Mouse (Mus musculus): Measurements from ENCODE around the gene Map4k1.

Map4k1 gene

DNA sequence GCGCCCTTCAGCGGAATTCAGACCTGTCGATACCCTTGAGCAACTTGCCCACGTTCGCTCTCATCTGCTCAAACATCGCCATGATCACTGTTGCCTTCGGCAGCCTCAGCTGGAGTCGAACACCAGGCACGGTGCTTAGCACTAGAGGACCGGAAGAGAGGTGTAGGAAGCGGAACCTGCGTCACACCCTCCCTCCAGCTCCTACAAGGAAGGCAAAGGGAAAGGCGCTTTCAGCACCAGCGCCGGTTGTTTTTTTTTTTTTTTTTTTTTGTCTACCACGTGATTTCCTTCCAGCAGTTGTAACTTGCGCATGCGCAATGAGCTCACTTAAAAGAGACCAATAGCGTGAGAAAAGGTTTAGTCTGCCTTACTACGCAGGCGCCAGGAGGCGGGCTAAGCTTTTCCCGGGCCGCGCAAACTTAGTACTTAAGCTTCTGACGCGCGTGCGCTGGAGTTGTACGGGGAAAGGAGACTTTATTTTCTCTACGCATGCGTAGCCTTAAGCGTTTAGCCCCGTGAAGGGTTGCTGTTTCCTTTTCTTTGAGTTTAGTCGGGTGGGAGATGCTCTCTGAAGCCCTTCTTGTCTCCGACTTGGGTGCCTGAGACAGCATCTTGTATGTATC, at the start of gene Map4k1, which contains the start of gene Eif3k:
Gene Map4k1, plus strand, starts transcription at position 400 of the 623 bp plus-strand sequence.
Gene Eif3k, minus strand, starts transcription at position 214 of the 623 bp plus-strand sequence.
- peak; percentile 99 for DNase-seq (ENCODE audit: low read depth, low spot score)

DNA sequence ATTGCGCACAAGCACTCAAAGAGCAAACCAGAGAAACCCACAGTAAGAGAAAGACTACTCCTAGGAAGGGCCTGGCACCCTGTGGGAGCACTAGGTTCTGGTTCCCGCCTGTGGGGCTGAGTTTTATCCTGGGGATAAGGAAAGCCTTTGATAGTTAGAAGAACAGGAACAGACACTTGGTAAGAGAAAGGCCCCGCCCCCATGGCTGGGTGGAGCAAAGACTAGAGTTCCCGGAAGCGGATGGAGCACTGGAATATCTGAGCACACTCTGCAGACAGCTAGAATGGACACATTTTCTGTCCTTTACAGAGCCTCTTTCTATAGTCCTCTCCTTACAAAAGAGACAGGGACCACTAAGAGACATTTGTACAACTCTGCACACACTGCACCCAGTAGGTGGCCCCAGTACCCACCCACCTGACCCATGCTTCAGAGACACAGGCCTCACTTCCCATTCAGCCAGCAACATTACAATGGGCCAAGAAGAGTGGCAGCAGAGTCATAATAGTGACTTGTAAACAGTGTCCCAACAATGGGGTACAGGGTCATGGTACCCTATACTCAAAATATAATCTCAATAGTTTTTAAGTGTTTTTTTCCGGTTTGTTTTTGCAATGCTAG, 49.3 kb upstream of the Map4k1 start:
- peak; percentile 53 for DNase-seq (ENCODE audit: low read depth, low spot score)

DNA sequence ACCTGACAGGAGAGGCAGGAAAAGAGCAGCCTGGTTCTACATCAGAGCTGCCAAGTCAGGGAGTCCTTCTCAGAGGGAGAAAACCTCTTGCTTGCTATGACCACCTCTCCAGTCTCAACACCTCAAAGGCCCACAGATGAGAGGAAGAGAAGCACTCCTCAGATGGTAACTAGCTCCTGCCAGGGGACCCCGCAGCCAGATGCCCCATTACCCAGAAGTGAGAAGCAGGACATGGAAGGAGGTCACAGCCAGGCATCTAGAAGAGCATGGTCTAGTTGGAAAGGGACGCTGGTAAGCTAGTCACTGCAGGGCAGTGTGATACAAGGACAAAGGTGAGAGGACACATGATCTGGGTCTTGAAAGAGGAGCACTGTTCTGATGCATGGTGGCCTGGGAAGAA, 48.0 kb upstream of the Map4k1 start:
- no peak for DNase-seq (ENCODE audit: low read depth, low spot score)

DNA sequence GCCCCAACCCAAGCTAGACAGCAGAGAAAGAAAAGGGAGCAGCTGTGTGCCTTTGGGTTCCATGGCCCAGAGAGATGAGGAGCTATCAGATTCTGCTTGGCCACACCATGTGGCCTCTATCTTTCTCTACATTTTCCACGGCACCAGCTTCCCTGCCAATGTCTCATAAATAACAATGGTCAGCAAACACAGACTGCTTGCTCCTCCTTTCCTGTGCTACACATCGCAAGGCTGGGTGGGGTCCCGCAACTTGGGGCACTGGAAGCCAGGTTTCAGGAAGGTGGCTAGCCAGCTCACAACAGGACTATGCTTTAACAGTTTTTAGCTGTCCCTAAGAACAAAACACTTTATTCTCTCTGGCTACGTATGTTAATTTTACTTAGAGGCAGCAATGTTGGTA, 45.1 kb upstream of the Map4k1 start:
- DNase-seq (ENCODE audit: low read depth, low spot score), result no peak

DNA sequence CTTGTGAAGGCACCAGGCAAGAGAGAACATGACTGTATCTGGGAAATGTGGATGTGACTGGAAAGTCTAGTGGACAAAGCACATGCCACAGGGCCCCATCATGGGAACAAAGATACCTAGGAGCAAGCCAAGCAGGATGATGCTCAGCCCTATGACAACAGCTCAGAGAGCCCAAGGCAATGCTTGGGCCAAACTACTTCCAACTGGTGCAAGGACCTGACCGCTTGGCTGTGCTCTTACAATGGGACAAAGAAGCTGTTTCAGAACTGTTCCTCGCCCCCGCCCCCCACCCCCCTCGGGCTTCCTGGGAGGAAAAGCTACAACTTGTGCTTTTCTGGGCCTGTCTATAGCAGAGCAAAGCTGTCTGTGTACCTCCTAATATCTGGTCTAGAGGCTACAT, 43.2 kb upstream of the Map4k1 start:
- no peak for DNase-seq (ENCODE audit: low read depth, low spot score)

DNA sequence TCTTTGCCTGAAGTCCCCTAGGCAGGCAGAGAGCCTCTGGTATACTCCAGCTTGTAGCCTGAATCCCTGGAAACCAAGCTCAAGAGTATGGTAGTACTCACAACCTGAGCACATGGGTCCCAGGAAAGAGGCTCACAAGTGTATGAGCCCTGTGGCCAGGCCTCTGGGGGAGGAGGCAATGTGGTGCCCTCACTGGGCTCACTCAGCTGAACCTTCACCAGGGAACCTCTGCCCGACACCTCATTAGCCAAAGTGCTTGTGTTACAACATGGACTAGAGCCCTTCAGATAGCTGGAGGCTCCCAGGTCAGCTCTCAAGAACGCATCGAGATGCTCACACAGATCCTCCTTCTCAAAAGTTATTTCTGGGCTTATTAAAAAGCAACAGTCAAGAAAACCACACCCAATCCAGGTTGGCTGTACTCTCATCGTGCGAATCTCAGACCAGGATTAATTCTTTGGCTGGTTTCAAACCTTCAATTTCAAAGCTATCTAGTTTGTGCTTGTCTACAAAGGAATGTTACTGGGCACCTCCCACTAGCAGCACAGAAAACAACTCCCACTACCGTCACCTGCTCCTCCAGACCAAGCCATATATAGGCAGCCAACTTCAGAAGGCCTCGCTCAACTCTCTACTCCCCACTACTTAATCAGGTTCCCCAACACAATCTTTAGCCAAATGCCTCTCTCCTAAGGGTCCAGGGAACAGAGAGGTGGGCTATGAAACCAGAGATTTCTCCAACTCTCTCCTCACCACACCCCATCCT, 42.2 kb upstream of the Map4k1 start:
- DNase-seq (ENCODE audit: low read depth, low spot score), result no peak

DNA sequence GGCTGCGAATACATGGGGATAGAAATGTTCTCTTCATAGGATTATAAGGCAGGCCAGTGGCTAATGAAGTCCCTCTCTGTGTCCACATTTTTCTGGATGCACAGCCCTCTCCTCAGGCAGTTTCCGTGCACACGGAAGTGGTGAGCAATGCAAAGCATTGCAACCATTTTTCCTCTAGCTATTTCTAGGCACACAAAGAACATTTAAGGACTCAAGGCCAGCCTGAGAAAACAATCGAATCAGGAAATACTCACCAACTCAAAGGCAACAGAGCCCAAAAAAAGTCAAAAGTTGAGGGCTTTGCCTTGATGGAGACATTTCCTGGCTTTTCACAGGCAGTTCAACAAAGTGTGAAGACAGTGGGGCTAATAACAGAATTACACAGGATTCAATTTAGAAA, 40.7 kb upstream of the Map4k1 start:
- no peak for DNase-seq (ENCODE audit: low read depth, low spot score)

DNA sequence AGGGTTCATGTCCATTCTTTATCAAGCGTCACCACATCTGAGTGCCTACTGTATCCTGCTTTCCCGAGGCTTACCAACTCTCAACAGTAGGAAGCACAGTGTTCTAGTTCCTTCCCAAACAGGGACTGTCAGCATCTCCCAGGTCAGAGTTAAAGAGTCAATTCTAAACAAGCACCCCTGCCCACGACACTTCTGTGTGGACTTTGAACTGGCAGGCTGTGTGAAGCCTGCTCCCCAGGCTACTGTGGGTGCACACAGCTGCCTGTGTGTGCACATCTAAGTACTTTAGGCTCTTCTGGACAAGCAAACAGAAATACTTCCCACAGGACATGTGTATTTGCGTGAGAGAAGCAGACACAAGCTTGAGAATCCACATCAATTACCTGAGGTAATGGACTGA, 40.3 kb upstream of the Map4k1 start:
- DNase-seq (ENCODE audit: low read depth, low spot score), result no peak

DNA sequence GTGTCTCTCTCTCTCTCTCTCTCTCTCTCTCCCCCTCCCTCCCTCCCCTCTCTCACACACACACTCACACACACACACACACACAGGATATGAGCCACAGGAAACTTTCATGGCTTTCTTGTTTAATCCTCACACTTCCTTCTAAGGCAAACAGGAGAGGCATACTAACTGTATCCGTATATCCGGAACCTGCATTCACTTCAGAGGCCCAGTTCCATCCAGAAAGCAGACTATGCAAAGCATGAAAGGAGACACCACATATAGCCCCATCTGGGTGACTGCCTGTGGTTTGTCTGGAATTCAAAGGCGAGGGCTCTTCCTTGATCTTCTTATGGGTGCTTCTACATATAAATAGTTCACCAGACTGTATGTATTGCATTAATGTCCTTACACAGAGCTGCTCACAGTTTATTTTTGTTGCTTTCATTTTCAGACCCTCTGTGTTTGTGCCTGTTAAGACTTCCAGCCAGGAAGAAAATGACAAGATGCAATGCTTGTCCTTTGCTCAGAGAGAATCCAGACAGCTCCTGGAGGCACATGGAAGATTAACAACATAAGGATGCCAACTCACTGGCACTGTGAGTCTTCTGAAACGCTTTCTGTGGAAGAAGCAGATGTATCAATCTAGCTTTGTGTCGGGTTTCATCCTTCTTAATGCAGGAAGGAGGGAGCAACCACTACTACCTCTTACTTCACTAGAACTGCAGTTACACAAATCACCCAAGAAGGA, 38.2 kb upstream of the Map4k1 start:
- DNase-seq (ENCODE audit: low read depth, low spot score), result no peak

DNA sequence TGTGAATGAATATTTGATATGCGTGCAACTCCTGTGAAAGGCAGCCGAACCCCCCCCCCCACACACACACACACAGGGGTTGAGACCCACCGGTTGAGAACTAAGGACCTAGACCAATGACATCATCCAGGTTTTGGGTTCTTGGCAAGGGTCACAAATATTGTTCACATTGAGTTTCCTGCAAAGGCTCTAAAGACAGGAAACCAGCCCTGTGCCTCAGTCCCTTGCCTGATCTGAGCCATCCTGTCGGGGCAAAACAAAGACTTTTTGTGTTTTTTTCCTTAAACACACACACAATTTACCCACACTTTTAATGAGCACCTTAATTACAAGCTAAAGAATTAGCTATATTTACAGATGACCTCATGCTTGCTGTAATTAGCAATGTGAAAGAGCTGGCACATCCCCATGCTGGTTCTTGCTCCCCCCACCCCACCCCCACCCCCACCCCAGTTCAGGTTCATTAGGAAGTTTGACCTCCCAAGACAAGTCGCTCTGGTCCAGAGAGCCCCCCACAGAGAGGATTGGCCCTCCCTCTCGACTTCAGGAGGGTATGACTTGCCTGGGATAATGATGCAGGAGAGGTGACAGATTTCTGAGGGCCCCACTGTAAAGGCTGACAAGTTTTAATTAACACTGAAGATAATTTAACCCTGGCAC, 37.0 kb upstream of the Map4k1 start:
- DNase-seq (ENCODE audit: low read depth, low spot score), result no peak

DNA sequence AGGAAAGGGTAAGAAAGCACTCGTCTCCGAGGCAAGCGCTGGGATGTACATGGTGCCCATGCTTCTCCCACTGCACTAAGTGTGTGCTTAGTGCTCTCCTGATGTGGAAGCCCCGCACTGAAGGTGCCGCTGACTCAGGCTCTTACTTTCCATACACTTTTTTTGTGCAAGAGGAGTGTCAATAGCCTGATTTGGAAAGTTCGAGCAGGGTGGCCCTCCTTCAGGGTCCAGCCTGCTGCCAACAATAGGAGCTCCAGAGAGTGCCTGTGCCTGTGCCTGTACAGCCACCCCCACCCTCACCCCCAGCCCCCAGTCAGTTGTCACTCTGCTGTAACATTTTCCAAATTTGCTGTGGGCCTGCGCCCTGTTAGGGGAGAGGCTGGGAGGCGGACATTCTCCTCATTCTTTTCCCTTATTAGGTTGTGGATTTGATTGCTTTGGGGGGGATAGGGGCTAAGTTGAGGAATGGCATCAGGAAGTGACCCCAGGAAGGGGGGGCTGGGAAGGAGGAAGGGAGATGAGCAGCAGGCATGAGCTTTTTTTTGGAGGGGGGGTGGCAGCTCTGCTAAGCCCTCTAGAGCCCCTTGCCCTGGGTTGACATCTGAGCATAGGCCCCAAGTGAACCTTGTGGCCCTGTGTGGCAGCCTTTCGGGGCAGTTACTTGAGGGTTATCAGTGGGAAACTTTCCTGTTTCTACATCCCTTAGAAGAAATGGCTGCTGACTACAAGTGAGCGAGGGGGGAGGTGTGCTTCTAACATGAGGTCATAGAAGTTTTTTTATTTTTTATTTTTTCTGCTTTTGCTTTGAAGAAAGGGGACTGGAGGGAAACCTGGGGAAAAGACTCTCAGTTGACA, 36.2 kb upstream of the Map4k1 start:
- DNase-seq (ENCODE audit: low read depth, low spot score), result no peak

DNA sequence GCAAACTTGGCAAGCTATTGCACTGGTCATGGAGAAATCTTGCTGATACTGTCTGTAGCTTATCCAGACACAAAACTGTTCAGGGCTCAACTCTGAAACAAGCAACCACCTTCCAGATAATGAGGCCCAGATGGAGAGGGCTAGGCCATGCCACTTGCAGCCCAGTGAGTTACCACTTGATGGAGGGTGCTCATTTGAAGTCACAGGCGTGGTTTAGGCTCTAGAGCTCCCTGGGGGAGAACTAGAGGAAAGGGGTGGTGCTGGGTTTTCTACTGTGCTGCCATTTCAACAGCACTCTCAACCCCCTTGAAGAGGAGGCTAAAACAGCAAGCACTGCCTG, 35.6 kb upstream of the Map4k1 start:
- DNase-seq (ENCODE audit: low read depth, low spot score), result no peak

DNA sequence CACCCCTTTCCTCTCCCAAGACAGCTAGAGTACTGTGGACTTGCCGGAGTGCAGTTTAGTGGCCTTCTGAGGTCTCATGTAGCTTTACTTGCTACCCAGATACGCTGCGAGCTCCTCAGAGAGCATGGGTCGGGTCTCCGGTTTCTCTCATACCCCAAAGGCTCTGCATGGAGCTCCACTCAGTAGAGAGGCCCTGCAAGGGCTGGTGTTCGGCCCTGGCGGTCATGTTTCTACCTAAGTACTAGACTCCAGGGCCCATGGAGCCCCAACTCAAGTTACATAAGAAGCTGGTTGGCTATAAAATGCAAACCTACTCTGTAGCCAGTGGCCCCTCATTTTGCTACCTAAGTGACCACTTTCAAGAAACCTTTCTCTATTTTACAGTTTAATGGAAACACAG, 33.1 kb upstream of the Map4k1 start:
- no peak for DNase-seq (ENCODE audit: low read depth, low spot score)

DNA sequence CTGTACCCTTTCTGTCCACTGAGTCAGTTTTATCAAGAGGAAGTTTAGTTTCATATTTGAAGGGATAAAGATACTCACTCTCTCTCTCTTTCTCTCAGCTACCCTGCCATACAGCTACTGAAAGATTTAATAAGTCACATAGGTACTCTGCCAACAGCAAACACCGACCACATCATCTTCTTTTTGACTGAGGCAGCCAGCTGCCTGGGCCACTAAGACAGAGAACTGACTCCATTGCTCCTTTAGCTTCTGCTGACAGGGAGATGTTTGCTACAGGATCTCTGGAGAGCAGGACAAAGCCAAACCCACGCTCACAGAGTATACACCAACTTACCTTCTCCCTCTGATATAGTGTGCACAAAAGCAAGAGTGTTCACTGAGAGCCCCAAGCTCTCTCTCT, 32.6 kb upstream of the Map4k1 start:
- no peak for DNase-seq (ENCODE audit: low read depth, low spot score)

DNA sequence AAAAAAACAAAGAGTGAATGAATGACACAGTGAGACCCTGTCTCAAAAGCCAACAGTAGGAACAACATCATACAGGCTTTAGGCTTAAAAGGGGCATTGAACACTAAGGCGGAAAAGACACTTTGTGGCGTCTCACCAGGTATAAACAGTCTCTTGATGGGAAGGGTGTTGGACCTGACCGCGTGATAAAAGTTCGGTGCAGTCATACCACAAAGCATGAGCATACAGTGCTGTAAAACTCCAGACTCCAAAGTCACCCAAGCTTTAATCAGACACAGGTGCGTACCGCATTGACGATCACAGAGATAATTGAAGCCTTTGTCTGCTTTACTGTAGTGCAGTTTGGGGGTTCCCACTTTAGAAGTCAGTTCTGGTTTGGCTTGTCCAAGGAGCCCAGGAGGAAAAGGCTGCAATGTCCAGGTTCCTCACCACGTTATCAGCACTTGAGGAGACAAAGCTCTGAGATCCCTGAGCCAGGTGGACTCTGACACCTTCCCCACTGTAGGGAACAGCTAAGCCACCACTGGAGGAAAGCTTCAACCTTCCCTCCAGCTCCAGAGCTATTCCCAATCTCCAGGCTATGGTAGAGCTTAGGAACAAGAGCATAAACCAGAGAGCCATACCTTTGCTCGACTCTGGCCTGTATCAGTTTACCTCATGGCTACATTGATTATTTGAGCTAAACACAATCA, 31.4 kb upstream of the Map4k1 start:
- DNase-seq (ENCODE audit: low read depth, low spot score), result no peak

DNA sequence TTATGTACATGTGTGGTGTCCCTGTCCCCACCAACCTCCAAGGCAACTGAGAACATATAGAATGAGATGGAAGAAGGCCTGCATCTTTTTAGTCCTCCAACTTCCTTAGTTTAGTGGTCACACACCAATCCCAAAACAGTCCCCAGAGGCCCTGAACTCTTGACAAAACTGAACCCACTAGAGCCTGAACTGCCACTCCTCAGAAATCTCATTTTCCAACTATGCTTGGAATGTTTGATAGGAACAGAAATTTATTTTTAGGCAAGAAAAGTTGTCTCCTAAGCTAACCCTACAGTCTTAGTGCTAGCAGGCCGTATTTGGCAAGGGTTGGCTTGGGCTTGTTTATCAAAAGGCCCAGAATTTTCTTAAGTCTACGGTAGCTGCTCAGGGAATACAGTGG, 30.1 kb upstream of the Map4k1 start:
- DNase-seq (ENCODE audit: low read depth, low spot score), result no peak

DNA sequence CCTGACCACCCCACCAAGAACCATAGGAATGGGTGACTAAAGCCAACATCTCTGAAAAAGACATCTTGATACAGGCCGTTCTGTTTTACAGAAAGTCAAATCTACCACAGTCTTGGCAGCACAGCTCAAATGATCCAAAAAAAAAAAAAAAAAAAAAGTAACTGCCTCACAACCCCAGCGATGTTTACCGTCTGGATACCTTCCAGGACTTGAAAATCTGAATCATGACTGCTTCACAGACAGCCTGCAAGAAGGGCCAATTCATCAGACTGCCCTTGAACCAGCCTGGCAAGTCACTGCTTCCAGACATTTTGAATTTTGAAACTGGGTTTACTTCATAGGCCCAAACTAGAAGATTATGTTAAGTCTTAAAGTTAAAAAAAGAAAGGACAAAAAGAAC, 29.1 kb upstream of the Map4k1 start:
- no peak for DNase-seq (ENCODE audit: low read depth, low spot score)

DNA sequence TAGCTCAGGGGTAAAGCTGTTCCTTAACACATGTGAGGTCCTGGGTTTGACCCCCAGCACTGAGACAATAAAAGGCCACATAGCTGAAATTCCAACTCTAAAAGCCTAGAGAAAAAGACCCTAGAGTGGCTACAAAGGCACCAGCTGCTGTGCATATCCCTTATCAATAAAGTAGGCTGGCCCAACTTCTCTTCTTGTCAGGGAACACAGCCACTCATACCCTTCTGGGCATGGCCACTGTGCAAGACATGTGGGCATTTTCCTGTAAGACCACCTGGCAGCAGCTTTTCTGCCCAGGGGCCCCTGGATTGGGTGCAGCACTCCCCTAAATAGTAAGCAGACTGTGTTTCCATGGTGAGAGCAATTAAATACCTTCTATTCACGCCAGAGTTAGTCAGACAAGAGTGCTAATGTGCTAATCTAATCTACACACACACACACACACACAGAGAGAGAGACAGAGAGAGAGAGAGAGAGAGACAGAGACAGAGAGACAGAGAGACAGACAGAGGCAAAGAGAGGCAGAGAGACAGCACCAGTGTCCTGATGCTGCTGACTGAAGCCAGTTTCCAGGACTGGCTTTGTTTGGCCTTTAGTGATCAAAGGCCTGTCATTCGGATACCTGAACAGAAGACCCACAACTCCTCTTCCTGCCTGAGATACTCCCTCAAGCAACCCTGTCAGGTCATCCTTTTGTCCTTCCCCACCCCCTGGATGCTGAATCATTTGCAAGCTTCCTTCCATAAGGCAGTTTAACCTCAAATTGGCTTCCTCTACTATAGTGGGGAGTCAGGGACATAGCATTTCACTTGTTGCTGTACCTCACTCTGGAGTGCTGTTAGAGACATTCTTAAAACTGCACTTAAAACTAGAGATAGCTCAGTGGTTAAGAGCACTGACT, 28.1 kb upstream of the Map4k1 start:
- DNase-seq (ENCODE audit: low read depth, low spot score), result no peak

DNA sequence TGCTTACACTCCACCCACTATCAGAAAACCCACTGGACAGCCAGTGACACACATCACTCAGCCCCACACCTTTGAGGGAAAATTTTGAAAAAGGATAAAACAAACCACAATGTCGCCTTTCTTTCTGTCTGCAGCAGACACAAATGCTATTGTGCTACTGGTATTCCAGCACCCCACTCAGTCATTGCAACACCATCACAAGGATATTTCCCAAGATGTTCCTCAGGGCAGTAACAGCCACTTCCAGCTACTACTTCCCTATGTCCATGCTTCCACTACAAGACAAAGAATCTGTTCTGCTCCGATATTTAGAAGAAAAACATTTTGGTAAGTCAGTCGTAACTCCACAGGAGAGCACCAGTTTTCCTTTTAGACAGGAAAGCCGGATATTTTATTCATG, 27.1 kb upstream of the Map4k1 start:
- no peak for DNase-seq (ENCODE audit: low read depth, low spot score)

All from WW6 (cell line).